Mouse (Mus musculus) embryonic facial prominence, embryonic 11.5 days (tissue): ENCODE measurements around the gene Cacna1d. TPM values are rescaled to one million over a fixed set of nuclear protein-coding genes. Genes with fewer than 3 reads are reported as not detected.

Experiments used
- ATAC-seq: fragments of 200-750 bp; cut with Nextera tagmentation; replicated peaks from 2 replicates; pipeline ENCODE4 v1.8.0; 2017; ENCODE audit warnings: low read depth; ENCODE audit not compliant: insufficient number of reproducible peaks, low FRiP score, low TSS enrichment
- DNase-seq: peaks from one replicate; pipeline ENCODE4 v3.0.0-alpha.2; 2015; ENCODE audit warnings: low spot score
- H3K27ac ChIP-seq: fragments of 300-500 bp; sonication (generic); replicated peaks from 2 replicates; pipeline ENCODE4 v1.5.1; 2014; ENCODE audit warnings: mild to moderate bottlenecking, low read depth, low read length, control low read depth
- H3K27me3 ChIP-seq: fragments of 300-500 bp; sonication (generic); 2 replicates; pipeline ENCODE4 v1.6.1; 2014; ENCODE audit warnings: mild to moderate bottlenecking, low read length, moderate library complexity, mixed read lengths; ENCODE audit not compliant: control insufficient read depth, insufficient read depth
- H3K36me3 ChIP-seq: fragments of 300-500 bp; sonication (generic); replicated peaks from 2 replicates; pipeline ENCODE4 v1.6.1; 2014; ENCODE audit warnings: low read depth, mild to moderate bottlenecking, low read length, moderate library complexity, mixed read lengths; ENCODE audit not compliant: control insufficient read depth, insufficient read depth
- H3K4me1 ChIP-seq: fragments of 300-500 bp; sonication (generic); 2 replicates; pipeline ENCODE4 v1.6.1; 2014; ENCODE audit warnings: low read length, mixed read lengths; ENCODE audit not compliant: control insufficient read depth, insufficient read depth
- H3K4me2 ChIP-seq: fragments of 300-500 bp; sonication (generic); 2 replicates; pipeline ENCODE4 v1.6.1; 2014; ENCODE audit warnings: low read depth, mild to moderate bottlenecking, control low read depth, low read length, moderate library complexity
- H3K4me3 ChIP-seq: fragments of 300-500 bp; sonication (generic); 2 replicates; pipeline ENCODE4 v1.5.1; 2014; ENCODE audit warnings: low read depth, low read length, control low read depth
- H3K9ac ChIP-seq: fragments of 300-500 bp; sonication (generic); replicated peaks from 2 replicates; pipeline ENCODE4 v1.6.1; 2014; ENCODE audit warnings: mild to moderate bottlenecking, control low read depth, low read length
- H3K9me3 ChIP-seq: fragments of 300-500 bp; sonication (generic); replicated peaks from 2 replicates; pipeline ENCODE4 v1.6.1; 2016; ENCODE audit warnings: mild to moderate bottlenecking, low read length, inconsistent platforms, mixed read lengths; ENCODE audit not compliant: control insufficient read depth
- WGBS: fragments of 180-500 bp; shearing (Covaris S2); extraction: QIAGEN DNeasy Blood & Tissue Kit; methylation state at CpG from one replicate; pipeline ENCODE4 v1.1.7; 2014; 5-methylcytosine and 5-hydroxymethylcytosine counted together
- polyA plus RNA-seq: library from polyadenylated mRNA; unstranded; fragments of >200 nt; fragmentation: Nextera tagmentation; extraction: Ambion mirVana; gene quantifications from 2 replicates; pipeline ENCODE4 v1.2.1, GENCODE M21; 2014

Cacna1d gene
- polyA plus RNA-seq, 1 experiment from 2014 or later = 0.88 TPM

- H3K36me3 ChIP-seq = no peaks in the 10 kb centered on the region
- DNase-seq = no peak
Measured at GRCm38 (mm10) chr14:30171593-30171992, 319.7 kb downstream of the Cacna1d start.

GRCm38 (mm10) chr14:30171008-30171407, 320.2 kb downstream of the Cacna1d start:
- no peak for ATAC-seq
- Histone ChIP-seq H3K36me3 (no peaks in the 10 kb centered on the region), H3K9me3 (no peaks in the 10 kb centered on the region), H3K9ac (no peak overlapping the region), H3K4me1 (no peaks in the 10 kb centered on the region), H3K27me3 (no peaks in the 10 kb centered on the region), H3K4me2 (no peak overlapping the region), H3K27ac (no peak overlapping the region), H3K4me3 (no peak overlapping the region)
- no peak for DNase-seq
- WGBS = 64% methylated on average over 6 of the region's 6 CpGs

More at GRCm38 (mm10) chr14:30171593-30171992, 319.7 kb downstream of the Cacna1d start:
- no peaks in the 10 kb centered on the region for H3K4me1 ChIP-seq
- H3K27me3 ChIP-seq = no peaks in the 10 kb centered on the region
- no peak overlapping the region for H3K9ac ChIP-seq
- no peak overlapping the region for H3K27ac ChIP-seq
- no peak overlapping the region for H3K4me2 ChIP-seq
- no peak for ATAC-seq
- no peak overlapping the region for H3K4me3 ChIP-seq
- WGBS = 89% methylated on average over 6 of the region's 6 CpGs
- no peaks in the 10 kb centered on the region for H3K9me3 ChIP-seq

- 81% methylated on average over 5 of the region's 5 CpGs for WGBS
- no peaks in the 10 kb centered on the region for H3K4me1 ChIP-seq
- ATAC-seq = no peak
- no peak overlapping the region for H3K4me3 ChIP-seq
- H3K27me3 ChIP-seq = no peaks in the 10 kb centered on the region
- no peaks in the 10 kb centered on the region for H3K36me3 ChIP-seq
- H3K4me2 ChIP-seq = no peak overlapping the region
- H3K27ac ChIP-seq = no peak overlapping the region
- no peaks in the 10 kb centered on the region for H3K9me3 ChIP-seq
- no peak overlapping the region for H3K9ac ChIP-seq
- no peak for DNase-seq
Measured at GRCm38 (mm10) chr14:30169455-30169854, 321.8 kb downstream of the Cacna1d start.

- Histone ChIP-seq H3K4me3 (no peak overlapping the region), H3K36me3 (no peaks in the 10 kb centered on the region), H3K27me3 (no peaks in the 10 kb centered on the region), H3K4me2 (no peak overlapping the region), H3K4me1 (no peaks in the 10 kb centered on the region), H3K9ac (no peak overlapping the region), H3K9me3 (no peaks in the 10 kb centered on the region), H3K27ac (no peak overlapping the region)
- ATAC-seq = no peak
- no peak for DNase-seq
- 77% methylated on average over 3 of the region's 3 CpGs for WGBS
Measured at GRCm38 (mm10) chr14:30168902-30169301, 322.4 kb downstream of the Cacna1d start.

GRCm38 (mm10) chr14:30168387-30168786, 322.9 kb downstream of the Cacna1d start:
- WGBS = 88% methylated on average over 3 of the region's 3 CpGs
- no peak overlapping the region for H3K4me2 ChIP-seq
- no peaks in the 10 kb centered on the region for H3K4me1 ChIP-seq
- no peak overlapping the region for H3K27ac ChIP-seq
- ATAC-seq (no peak), DNase-seq (no peak)
- no peak overlapping the region for H3K9ac ChIP-seq
- H3K4me3 ChIP-seq = no peak overlapping the region
- H3K9me3 ChIP-seq = no peaks in the 10 kb centered on the region
- H3K36me3 ChIP-seq = no peaks in the 10 kb centered on the region
- H3K27me3 ChIP-seq = no peaks in the 10 kb centered on the region

- no peaks in the 10 kb centered on the region for H3K27me3 ChIP-seq
- 88% methylated on average over 7 of the region's 7 CpGs for WGBS
Measured at GRCm38 (mm10) chr14:30167606-30168005, 323.6 kb downstream of the Cacna1d start.

GRCm38 (mm10) chr14:30166036-30166435, 325.2 kb downstream of the Cacna1d start:
- H3K27ac ChIP-seq = no peak overlapping the region
- no peak overlapping the region for H3K4me2 ChIP-seq
- ATAC-seq = no peak
- no peak for DNase-seq
- H3K4me3 ChIP-seq = no peak overlapping the region
- H3K27me3 ChIP-seq = no peaks in the 10 kb centered on the region
- no peak overlapping the region for H3K9ac ChIP-seq
- 94% methylated on average over 11 of the region's 11 CpGs for WGBS
- H3K4me1 ChIP-seq = no peaks in the 10 kb centered on the region
- H3K9me3 ChIP-seq = no peaks in the 10 kb centered on the region
- H3K36me3 ChIP-seq = no peaks in the 10 kb centered on the region

More at GRCm38 (mm10) chr14:30167606-30168005, 323.6 kb downstream of the Cacna1d start:
- Histone ChIP-seq H3K36me3 (no peaks in the 10 kb centered on the region), H3K27ac (no peak overlapping the region), H3K4me3 (no peak overlapping the region), H3K4me2 (no peak overlapping the region), H3K4me1 (no peaks in the 10 kb centered on the region), H3K9ac (no peak overlapping the region), H3K9me3 (no peaks in the 10 kb centered on the region)
- no peak for DNase-seq
- ATAC-seq = no peak

GRCm38 (mm10) chr14:30163733-30164708, 327.2 kb downstream of the Cacna1d start:
- Histone ChIP-seq H3K4me1 (no peaks in the 10 kb centered on the region), H3K9ac (no peak overlapping the region), H3K4me3 (no peak overlapping the region), H3K36me3 (no peaks in the 10 kb centered on the region), H3K9me3 (no peaks in the 10 kb centered on the region), H3K4me2 (no peak overlapping the region), H3K27me3 (no peaks in the 10 kb centered on the region), H3K27ac (no peak overlapping the region)
- peak; percentile 4 for DNase-seq
- 82% methylated on average over 20 of the region's 20 CpGs for WGBS
- ATAC-seq = no peak
